Mouse (Mus musculus): ENCODE results near the gene Kcnt2.

DNA sequence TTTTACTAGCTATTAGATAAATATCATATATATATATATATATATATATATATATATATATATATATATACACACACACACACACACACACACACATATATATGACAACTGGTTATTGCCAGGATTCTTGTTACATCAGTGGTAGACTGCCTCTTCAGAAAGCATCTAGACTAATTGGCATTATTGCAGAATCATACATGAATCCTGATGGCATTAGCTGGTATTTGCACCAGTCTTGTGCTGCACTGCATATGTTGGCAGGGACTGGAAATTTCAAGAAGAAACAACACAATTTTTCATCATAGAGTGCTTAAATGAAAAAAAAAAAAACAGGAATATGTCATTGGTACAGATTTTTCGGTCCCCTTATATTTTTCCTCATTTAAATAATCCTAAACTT is 223.6 kb downstream of the Kcnt2 start:
- no peak for TF ChIP-seq CTCF (IDR thresholded peaks at IDR 0.05; ENCODE audit: control insufficient read depth, insufficient read depth, low read length)
- TF ChIP-seq POLR2A (IDR thresholded peaks at IDR 0.05; ENCODE audit: borderline replicate concordance, control insufficient read depth, low read depth, low read length) = no peak

Measured in bone marrow, adult 2 months (tissue).